Mouse (Mus musculus): ENCODE results near the gene Hist1h4f.
"Not testable (repeated sequence)": the region's sequence is repeated elsewhere in the genome, so short reads cannot be mapped to it uniquely, and the experiment has no call there.

Gene Hist1h4f

GRCm38 (mm10) chr13:23554925-23555838, 3.7 kb upstream of the Hist1h4f start:
- peak; percentile 71 for ATAC-seq (ENCODE audit: low TSS enrichment)

GRCm38 (mm10) chr13:23554393-23554792, 2.9 kb upstream of the Hist1h4f start:
- ATAC-seq (ENCODE audit: low TSS enrichment) = no peak

GRCm38 (mm10) chr13:23552962-23553361, 1.5 kb upstream of the Hist1h4f start, which contains the start of gene Hist1h1d:
Hist1h1d (plus strand) TSS chr13:23553262.
- ATAC-seq (ENCODE audit: low TSS enrichment) = no peak

GRCm38 (mm10) chr13:23551931-23552914, 775 bp upstream of the Hist1h4f start:
- ATAC-seq (ENCODE audit: low TSS enrichment) = no peak

GRCm38 (mm10) chr13:23550761-23551145, 695 bp downstream of the Hist1h4f start:
- ATAC-seq (ENCODE audit: low TSS enrichment) = no peak

- ATAC-seq (ENCODE audit: low TSS enrichment) = no peak
Measured at GRCm38 (mm10) chr13:23546694-23547093, 4.8 kb downstream of the Hist1h4f start.

- peak; percentile 53 for ATAC-seq (ENCODE audit: low TSS enrichment)
Measured at GRCm38 (mm10) chr13:23544787-23545120, 6.7 kb downstream of the Hist1h4f start.

GRCm38 (mm10) chr13:23543965-23544786, 7.3 kb downstream of the Hist1h4f start, which contains the start of gene Hist1h3f:
Hist1h3f (plus strand) TSS chr13:23544052.
- ATAC-seq (ENCODE audit: low TSS enrichment) = peak; percentile 95

- ATAC-seq (ENCODE audit: low TSS enrichment) = peak; percentile 98
Measured at GRCm38 (mm10) chr13:23542999-23543607, 8.3 kb downstream of the Hist1h4f start, which contains the start of gene Hist1h2bh. Hist1h2bh (minus strand) TSS chr13:23543392.

- ATAC-seq (ENCODE audit: low TSS enrichment) = not testable (repeated sequence)
Measured at GRCm38 (mm10) chr13:23542225-23542980, 9.0 kb downstream of the Hist1h4f start.

- no peak for ATAC-seq (ENCODE audit: low TSS enrichment)
Measured at GRCm38 (mm10) chr13:23541497-23541896, 10.0 kb downstream of the Hist1h4f start.

GRCm38 (mm10) chr13:23539821-23540220, 11.6 kb downstream of the Hist1h4f start:
- ATAC-seq (ENCODE audit: low TSS enrichment) = not testable (repeated sequence)

- no peak for ATAC-seq (ENCODE audit: low TSS enrichment)
Measured at GRCm38 (mm10) chr13:23538249-23538648, 13.2 kb downstream of the Hist1h4f start.

GRCm38 (mm10) chr13:23537006-23537710, 14.3 kb downstream of the Hist1h4f start:
- ATAC-seq (ENCODE audit: low TSS enrichment) = no peak

- no peak for ATAC-seq (ENCODE audit: low TSS enrichment)
Measured at GRCm38 (mm10) chr13:23536076-23536822, 15.2 kb downstream of the Hist1h4f start.

- peak; percentile 87 for ATAC-seq (ENCODE audit: low TSS enrichment)
Measured at GRCm38 (mm10) chr13:23535137-23536075, 16.0 kb downstream of the Hist1h4f start, which contains the start of gene Hist1h3g. Hist1h3g (plus strand) TSS chr13:23535422.

- peak; percentile 45 for ATAC-seq (ENCODE audit: low TSS enrichment)
Measured at GRCm38 (mm10) chr13:23534368-23535131, 16.9 kb downstream of the Hist1h4f start.

All from frontal cortex, adult (tissue).